In the genomic region with DNA sequence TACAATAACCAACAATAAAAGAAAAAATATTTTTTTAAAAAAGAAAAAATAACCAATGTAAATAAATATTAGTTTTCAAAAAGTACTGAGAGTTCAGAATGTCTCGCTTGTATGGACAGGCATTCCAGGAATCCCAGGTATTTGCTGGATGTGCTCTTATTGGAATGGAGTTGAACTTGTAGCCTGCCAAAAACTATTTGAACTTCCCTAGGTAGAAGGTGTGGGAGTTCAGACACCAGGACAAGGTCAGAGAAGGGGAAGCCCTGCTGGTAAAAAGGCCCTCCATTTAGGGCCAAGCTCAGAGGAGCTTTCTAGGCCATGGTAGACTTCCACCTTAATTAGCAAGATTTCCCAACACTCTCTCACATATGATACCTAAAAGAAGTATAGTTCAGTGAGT, we compare ENCODE assay signal across 23 mouse cellular contexts.
"Had no signal": no experiment of that assay in that cellular context is flagged by ENCODE, and none has a peak within 500 bp of the region (broad histone marks: within the 10 kb centered on the region; RNA-seq: fewer than 3 reads in every experiment).

No protein-coding gene starts in this region.

- ATAC-seq: forebrain, postnatal 0 days; hindbrain, postnatal 0 days; intestine, embryonic 16.5 days had no signal

- H3K4me2 ChIP-seq: heart, embryonic 11.5 days; heart, embryonic 13.5 days; heart, embryonic 15.5 days; hindbrain, embryonic 13.5 days; hindbrain, embryonic 15.5 days; limb, embryonic 13.5 days; limb, embryonic 15.5 days; liver, embryonic 13.5 days; liver, embryonic 15.5 days had no signal

- H3K27ac ChIP-seq: heart, adult 2 months; heart, embryonic 13.5 days; heart, embryonic 15.5 days; hindbrain, embryonic 13.5 days; hindbrain, embryonic 15.5 days; hindbrain, postnatal 0 days; limb, embryonic 13.5 days; limb, embryonic 15.5 days; liver, embryonic 13.5 days; liver, embryonic 15.5 days had no signal

- H3K4me1 ChIP-seq: heart, embryonic 13.5 days; heart, embryonic 15.5 days; hindbrain, embryonic 13.5 days; hindbrain, embryonic 15.5 days; limb, embryonic 13.5 days; limb, embryonic 15.5 days; liver, embryonic 13.5 days; liver, embryonic 15.5 days had no signal

- H3K4me3 ChIP-seq: heart, adult 2 months; heart, embryonic 13.5 days; heart, embryonic 15.5 days; hindbrain, embryonic 13.5 days; hindbrain, embryonic 15.5 days; limb, embryonic 13.5 days; limb, embryonic 15.5 days; liver, embryonic 13.5 days; liver, embryonic 15.5 days had no signal

- H3K27me3 ChIP-seq: heart, embryonic 13.5 days; heart, embryonic 15.5 days; hindbrain, embryonic 13.5 days; hindbrain, embryonic 15.5 days; limb, embryonic 13.5 days; limb, embryonic 15.5 days; liver, embryonic 13.5 days; liver, embryonic 15.5 days had no signal

- H3K9me3 ChIP-seq: heart, embryonic 15.5 days; hindbrain, embryonic 13.5 days; hindbrain, embryonic 15.5 days; limb, embryonic 13.5 days; limb, embryonic 15.5 days; liver, embryonic 13.5 days; liver, embryonic 15.5 days had no signal

- DNase-seq: forebrain, postnatal 0 days; gastrocnemius, postnatal 14 days; gastrocnemius, postnatal 36 days; heart, adult 11 months; heart, adult 2 months; heart, postnatal 14 days; heart, postnatal 36 days; kidney, adult 18-20 months; layer of hippocampus, adult 9-11 months; layer of hippocampus, postnatal 36 days; left cerebral cortex, postnatal 4 days; liver, embryonic 13.5 days; lung, adult 18-20 months had no signal

- H3K9ac ChIP-seq: forebrain, postnatal 0 days; heart, embryonic 13.5 days; heart, embryonic 15.5 days; hindbrain, embryonic 13.5 days; hindbrain, embryonic 15.5 days; limb, embryonic 13.5 days; limb, embryonic 15.5 days; liver, embryonic 13.5 days; liver, embryonic 15.5 days had no signal

- H3K36me3 ChIP-seq: heart, embryonic 13.5 days; heart, embryonic 15.5 days; hindbrain, embryonic 13.5 days; hindbrain, embryonic 15.5 days; limb, embryonic 13.5 days; limb, embryonic 15.5 days; liver, embryonic 13.5 days; liver, embryonic 15.5 days had no signal
